ENCODE assay signal across 17 mouse cellular contexts in genomic region chr5:3961286-3961685, GRCm38 (mm10).
"Had no signal": no experiment of that assay in that cellular context is flagged by ENCODE, and none has a peak within 500 bp of the region (broad histone marks: within the 10 kb centered on the region; RNA-seq: fewer than 3 reads in every experiment).

No protein-coding gene starts in this region.

- H3K9ac ChIP-seq: neural tube, embryonic 12.5 days; neural tube, embryonic 13.5 days; neural tube, embryonic 15.5 days; stomach, embryonic 15.5 days had no signal

- H3K4me3 ChIP-seq: neural tube, embryonic 12.5 days; neural tube, embryonic 13.5 days; neural tube, embryonic 15.5 days; stomach, embryonic 15.5 days had no signal

- DNase-seq: retina, postnatal 1 day; right cerebral cortex, adult 18-20 months; right cerebral cortex, postnatal 14 days; right cerebral cortex, postnatal 25 days; right cerebral cortex, postnatal 4 days; spleen, adult 18-20 months; thymus, adult 18-20 months; thymus, adult 2 months; thymus, postnatal 14 days; thymus, postnatal 25 days; thymus, postnatal 36 days; thymus, postnatal 4 days had no signal

- H3K4me2 ChIP-seq: neural tube, embryonic 12.5 days; neural tube, embryonic 13.5 days; neural tube, embryonic 15.5 days; stomach, embryonic 15.5 days had no signal

- H3K9me3 ChIP-seq: neural tube, embryonic 12.5 days; neural tube, embryonic 13.5 days; neural tube, embryonic 15.5 days; stomach, embryonic 15.5 days had no signal

- H3K4me1 ChIP-seq: neural tube, embryonic 12.5 days; neural tube, embryonic 13.5 days; neural tube, embryonic 15.5 days; stomach, embryonic 15.5 days had no signal

- H3K27me3 ChIP-seq: neural tube, embryonic 12.5 days; neural tube, embryonic 13.5 days; neural tube, embryonic 15.5 days; stomach, embryonic 15.5 days had no signal

- H3K27ac ChIP-seq: neural tube, embryonic 12.5 days; neural tube, embryonic 13.5 days; neural tube, embryonic 15.5 days; stomach, embryonic 15.5 days; stomach, postnatal 0 days had no signal
